Mouse (Mus musculus): Measurements from ENCODE around the gene AC134908.4.
"Not testable (repeated sequence)": the region's sequence is repeated elsewhere in the genome, so short reads cannot be mapped to it uniquely, and the experiment has no call there.

DNA sequence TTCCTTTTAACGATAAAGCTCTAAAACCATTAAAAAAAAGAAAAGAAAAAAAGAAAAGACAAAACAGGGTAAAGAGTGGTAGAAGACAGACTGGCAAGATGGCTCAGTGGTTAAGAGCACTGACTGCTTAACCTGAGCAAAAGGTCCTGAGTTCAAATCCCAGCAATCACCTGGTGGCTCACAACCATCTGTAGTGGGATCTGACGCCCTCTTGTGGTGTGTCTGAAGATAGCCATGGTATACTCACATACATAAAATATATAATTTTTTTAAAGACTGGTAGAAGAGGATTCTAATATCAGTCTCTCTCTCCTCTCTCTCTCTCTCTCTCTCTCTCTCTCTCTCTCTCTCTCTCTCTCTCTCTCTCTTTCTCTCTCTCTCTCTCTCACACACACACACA is 12.0 kb upstream of the AC134908.4 start:
- not testable (repeated sequence) for TF ChIP-seq ZC3H11A (IDR thresholded peaks at IDR 0.05; ENCODE audit: borderline replicate concordance, low read depth, low read length); MAFK (IDR thresholded peaks at IDR 0.05; ENCODE audit: insufficient read depth, low read depth, low read length)

Data from ES-E14 (cell line).